Mouse (Mus musculus) heart, embryonic 11.5 days (tissue): ENCODE data around the gene Fat2. TPM values are rescaled to one million over a fixed set of nuclear protein-coding genes. Genes with fewer than 3 reads are reported as not detected.

ENCODE experiments used
- ATAC-seq: fragments of 200-750 bp; cut with Nextera tagmentation; replicated peaks from 2 replicates; pipeline ENCODE4 v1.8.0; 2017; ENCODE audit warnings: moderate library complexity; ENCODE audit not compliant: insufficient number of reproducible peaks, low FRiP score, low TSS enrichment
- H3K27ac ChIP-seq: fragments of 300-500 bp; sonication (generic); 2 replicates; pipeline ENCODE4 v1.5.1; 2014; ENCODE audit warnings: mild to moderate bottlenecking, low read depth, low read length
- H3K27me3 ChIP-seq: fragments of 300-500 bp; sonication (generic); 2 replicates; pipeline ENCODE4 v1.6.1; 2014; ENCODE audit warnings: mild to moderate bottlenecking, low read length, mixed read lengths; ENCODE audit not compliant: control insufficient read depth, insufficient read depth
- H3K36me3 ChIP-seq: fragments of 300-500 bp; sonication (generic); 2 replicates; pipeline ENCODE4 v1.6.1; 2014; ENCODE audit warnings: mild to moderate bottlenecking, low read length, moderate library complexity, mixed read lengths; ENCODE audit not compliant: control insufficient read depth, insufficient read depth
- H3K4me1 ChIP-seq: fragments of 300-500 bp; sonication (generic); 2 replicates; pipeline ENCODE4 v1.6.1; 2014; ENCODE audit warnings: low read length; ENCODE audit not compliant: control insufficient read depth, insufficient read depth
- H3K4me2 ChIP-seq: fragments of 300-500 bp; sonication (generic); 2 replicates; pipeline ENCODE4 v1.6.1; 2014; ENCODE audit warnings: mild to moderate bottlenecking, moderate library complexity
- H3K4me3 ChIP-seq: fragments of 300-500 bp; sonication (generic); 2 replicates; pipeline ENCODE4 v1.5.1; 2014; ENCODE audit warnings: low read depth, low read length
- H3K9ac ChIP-seq: fragments of 300-500 bp; sonication (generic); 2 replicates; pipeline ENCODE4 v1.6.1; 2014; ENCODE audit warnings: mild to moderate bottlenecking, low read depth, low read length, moderate library complexity
- H3K9me3 ChIP-seq: fragments of 300-500 bp; sonication (generic); replicated peaks from 2 replicates; pipeline ENCODE4 v1.6.1; 2016; ENCODE audit warnings: low read length; ENCODE audit not compliant: control insufficient read depth
- WGBS: fragments of 180-500 bp; shearing (Covaris S2); extraction: QIAGEN DNeasy Blood & Tissue Kit; methylation state at CpG from one replicate; pipeline ENCODE4 v1.1.7; 2014; ENCODE audit not compliant: insufficient replicate concordance; 5-methylcytosine and 5-hydroxymethylcytosine counted together
- polyA plus RNA-seq: library from polyadenylated mRNA; unstranded; fragments of >200 nt; fragmentation: Nextera tagmentation; extraction: Ambion mirVana; gene quantifications from 2 replicates; pipeline ENCODE4 v1.2.1, GENCODE M21; 2014

The Fat2 gene
- polyA plus RNA-seq, 1 experiment from 2014 or later, result not detected

- no peak overlapping the region for H3K27ac ChIP-seq
- no peaks in the 10 kb centered on the region for H3K4me1 ChIP-seq
- 77% methylated on average over 6 of the region's 6 CpGs for WGBS
- no peak overlapping the region for H3K4me2 ChIP-seq
- H3K36me3 ChIP-seq, result no peaks in the 10 kb centered on the region
- no peaks in the 10 kb centered on the region for H3K9me3 ChIP-seq
- no peak overlapping the region for H3K4me3 ChIP-seq
- no peak overlapping the region for H3K9ac ChIP-seq
- ATAC-seq, result no peak
- H3K27me3 ChIP-seq, result no peaks in the 10 kb centered on the region
Measured at GRCm38 (mm10) chr11:55250527-55250926, 85.8 kb downstream of the Fat2 start.

GRCm38 (mm10) chr11:55240556-55240955 lies 95.8 kb downstream of the Fat2 start:
- Histone ChIP-seq H3K27me3 (no peaks in the 10 kb centered on the region), H3K4me2 (no peak overlapping the region), H3K9ac (no peak overlapping the region), H3K27ac (no peak overlapping the region), H3K36me3 (no peaks in the 10 kb centered on the region), H3K4me3 (no peak overlapping the region), H3K9me3 (no peaks in the 10 kb centered on the region), H3K4me1 (no peaks in the 10 kb centered on the region)
- WGBS, result 61% methylated on average over 7 of the region's 7 CpGs
- no peak for ATAC-seq

- Histone ChIP-seq H3K9me3 (no peaks in the 10 kb centered on the region), H3K27ac (no peak overlapping the region), H3K36me3 (no peaks in the 10 kb centered on the region), H3K27me3 (no peaks in the 10 kb centered on the region), H3K4me3 (no peak overlapping the region), H3K4me2 (no peak overlapping the region), H3K4me1 (no peaks in the 10 kb centered on the region), H3K9ac (no peak overlapping the region)
- 55% methylated on average over 3 of the region's 3 CpGs for WGBS
- no peak for ATAC-seq
Measured at GRCm38 (mm10) chr11:55239496-55239895, 96.9 kb downstream of the Fat2 start.

- no peak overlapping the region for H3K4me3 ChIP-seq
- H3K4me2 ChIP-seq, result no peak overlapping the region
- H3K9me3 ChIP-seq, result no peaks in the 10 kb centered on the region
- no peak overlapping the region for H3K27ac ChIP-seq
- H3K36me3 ChIP-seq, result no peaks in the 10 kb centered on the region
- ATAC-seq, result no peak
- H3K27me3 ChIP-seq, result no peaks in the 10 kb centered on the region
- WGBS, result 58% methylated on average over 1 of the region's 1 CpGs
- no peak overlapping the region for H3K9ac ChIP-seq
- no peaks in the 10 kb centered on the region for H3K4me1 ChIP-seq
Measured at GRCm38 (mm10) chr11:55236815-55237214, 99.5 kb downstream of the Fat2 start.

- no peaks in the 10 kb centered on the region for H3K27me3 ChIP-seq
- no peak overlapping the region for H3K4me2 ChIP-seq
- no peak overlapping the region for H3K27ac ChIP-seq
- no peaks in the 10 kb centered on the region for H3K4me1 ChIP-seq
- no peak overlapping the region for H3K4me3 ChIP-seq
- H3K36me3 ChIP-seq, result no peaks in the 10 kb centered on the region
- WGBS, result 62% methylated on average over 4 of the region's 4 CpGs
- H3K9ac ChIP-seq, result no peak overlapping the region
- no peak for ATAC-seq
- no peaks in the 10 kb centered on the region for H3K9me3 ChIP-seq
Measured at GRCm38 (mm10) chr11:55234791-55235190, 101.6 kb downstream of the Fat2 start.

- WGBS, result 80% methylated on average over 7 of the region's 7 CpGs
- Histone ChIP-seq H3K27ac (no peak overlapping the region), H3K9ac (no peak overlapping the region), H3K4me3 (no peak overlapping the region), H3K9me3 (no peaks in the 10 kb centered on the region), H3K4me1 (no peaks in the 10 kb centered on the region), H3K27me3 (no peaks in the 10 kb centered on the region), H3K4me2 (no peak overlapping the region), H3K36me3 (no peaks in the 10 kb centered on the region)
- ATAC-seq, result no peak
Measured at GRCm38 (mm10) chr11:55234288-55234687, 102.1 kb downstream of the Fat2 start.

GRCm38 (mm10) chr11:55231034-55231433 lies 105.3 kb downstream of the Fat2 start:
- no peak for ATAC-seq
- Histone ChIP-seq H3K4me2 (no peak overlapping the region), H3K9ac (no peak overlapping the region), H3K4me1 (no peaks in the 10 kb centered on the region), H3K4me3 (no peak overlapping the region), H3K27ac (no peak overlapping the region), H3K36me3 (no peaks in the 10 kb centered on the region), H3K9me3 (no peaks in the 10 kb centered on the region), H3K27me3 (no peaks in the 10 kb centered on the region)
- 84% methylated on average over 6 of the region's 6 CpGs for WGBS

GRCm38 (mm10) chr11:55221306-55221705 lies 115.1 kb downstream of the Fat2 start:
- ATAC-seq, result no peak
- Histone ChIP-seq H3K9ac (no peak overlapping the region), H3K4me2 (no peak overlapping the region), H3K9me3 (no peaks in the 10 kb centered on the region), H3K4me3 (no peak overlapping the region), H3K27ac (no peak overlapping the region), H3K36me3 (peaks cover 6% of the 10 kb centered on the region; the same call in 1 of the 2 replicates), H3K4me1 (peaks cover 3% of the 10 kb centered on the region; the same call in 1 of the 2 replicates), H3K27me3 (no peaks in the 10 kb centered on the region)
- 80% methylated on average over 7 of the region's 7 CpGs for WGBS

GRCm38 (mm10) chr11:55218473-55218872 lies 117.9 kb downstream of the Fat2 start:
- Histone ChIP-seq H3K4me1 (peaks cover 3% of the 10 kb centered on the region; the same call in 1 of the 2 replicates), H3K27ac (no peak overlapping the region), H3K4me2 (no peak overlapping the region), H3K9ac (no peak overlapping the region), H3K27me3 (no peaks in the 10 kb centered on the region), H3K36me3 (peaks cover 3% of the 10 kb centered on the region; the same call in 1 of the 2 replicates), H3K4me3 (no peak overlapping the region), H3K9me3 (no peaks in the 10 kb centered on the region)
- ATAC-seq, result no peak
- 81% methylated on average over 3 of the region's 3 CpGs for WGBS
